Mouse (Mus musculus) embryonic facial prominence, embryonic 14.5 days (tissue): ENCODE data around the gene Dffa. TPM values are rescaled to one million over a fixed set of nuclear protein-coding genes. Genes with fewer than 3 reads are reported as not detected.
"Not testable (repeated sequence)": the region's sequence is repeated elsewhere in the genome, so short reads cannot be mapped to it uniquely, and the experiment has no call there.

ENCODE experiments used
- ATAC-seq: fragments of 200-750 bp; cut with Nextera tagmentation; 2 replicates; pipeline ENCODE4 v1.8.0; 2017; ENCODE audit warnings: low read depth, moderate number of reproducible peaks, moderate TSS enrichment
- DNase-seq: peaks from one replicate; pipeline ENCODE4 v3.0.0-alpha.2; 2015; ENCODE audit warnings: low spot score
- H3K27ac ChIP-seq: fragments of 300-500 bp; sonication (generic); replicated peaks from 2 replicates; pipeline ENCODE4 v1.5.1; 2014; ENCODE audit warnings: low read depth, mild to moderate bottlenecking, low read length, moderate library complexity
- H3K27me3 ChIP-seq: fragments of 300-500 bp; sonication (generic); replicated peaks from 2 replicates; pipeline ENCODE4 v1.6.1; 2014; ENCODE audit warnings: low read length; ENCODE audit not compliant: control insufficient read depth, insufficient read depth
- H3K36me3 ChIP-seq: fragments of 300-500 bp; sonication (generic); 2 replicates; pipeline ENCODE4 v1.6.1; 2014; ENCODE audit warnings: low read length, mixed read lengths; ENCODE audit not compliant: control insufficient read depth, insufficient read depth
- H3K4me1 ChIP-seq: fragments of 300-500 bp; sonication (generic); 2 replicates; pipeline ENCODE4 v1.6.1; 2014; ENCODE audit warnings: antibody characterized with exemption, low read length; ENCODE audit not compliant: control insufficient read depth, insufficient read depth
- H3K4me2 ChIP-seq: fragments of 300-500 bp; sonication (generic); 2 replicates; pipeline ENCODE4 v1.6.1; 2014; ENCODE audit warnings: low read depth, mild to moderate bottlenecking, low read length, moderate library complexity, mixed read lengths
- H3K4me3 ChIP-seq: fragments of 300-500 bp; sonication (generic); 2 replicates; pipeline ENCODE4 v1.5.1; 2014; ENCODE audit warnings: low read depth, mild to moderate bottlenecking, low read length
- H3K9ac ChIP-seq: fragments of 300-500 bp; sonication (generic); 2 replicates; pipeline ENCODE4 v1.6.1; 2014; ENCODE audit warnings: low read depth, mild to moderate bottlenecking, low read length, moderate library complexity, mixed read lengths
- H3K9me3 ChIP-seq: fragments of 300-500 bp; sonication (generic); 2 replicates; pipeline ENCODE4 v1.6.1; 2016; ENCODE audit warnings: low read length; ENCODE audit not compliant: control insufficient read depth
- WGBS: fragments of 180-500 bp; shearing (Covaris S2); extraction: QIAGEN DNeasy Blood & Tissue Kit; methylation state at CpG from one replicate; pipeline ENCODE4 v1.1.7; 2014; 5-methylcytosine and 5-hydroxymethylcytosine counted together
- polyA plus RNA-seq: library from polyadenylated mRNA; unstranded; fragments of >200 nt; fragmentation: Nextera tagmentation; extraction: Ambion mirVana; gene quantifications from 2 replicates; pipeline ENCODE4 v1.2.1, GENCODE M21; 2014

The Dffa gene
- polyA plus RNA-seq, 1 experiment from 2014 or later: 24.3 TPM

DNA sequence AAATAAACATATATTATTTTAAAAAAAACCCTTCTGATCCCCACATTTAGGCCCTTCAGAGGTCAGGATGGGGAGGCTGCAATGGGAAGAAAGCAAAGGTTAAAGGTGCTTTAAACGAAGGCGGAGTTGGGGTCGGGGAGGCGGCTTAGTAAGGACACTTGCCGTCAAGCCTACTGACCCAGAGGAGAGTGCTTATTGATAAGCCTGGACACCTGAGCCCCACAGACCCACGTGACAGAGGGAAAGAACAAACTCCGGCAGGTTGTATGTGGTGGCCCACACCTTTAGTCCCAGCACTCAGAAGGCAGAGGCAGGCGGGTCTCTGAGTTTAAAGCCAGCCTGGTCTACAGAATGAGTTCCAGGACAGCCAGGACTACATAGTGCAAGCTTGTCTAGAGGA is 23.8 kb upstream of the Dffa start:
- Histone ChIP-seq H3K4me2 (no peak overlapping the region), H3K27me3 (no peaks in the 10 kb centered on the region), H3K4me3 (no peak overlapping the region), H3K27ac (no peak overlapping the region), H3K36me3 (peaks cover 7% of the 10 kb centered on the region; the same call in 1 of the 2 replicates), H3K9ac (no peak overlapping the region), H3K4me1 (peaks cover 6% of the 10 kb centered on the region; the same call in 1 of the 2 replicates), H3K9me3 (no peaks in the 10 kb centered on the region)
- WGBS: 90% methylated on average over 8 of the region's 8 CpGs
- DNase-seq (no peak), ATAC-seq (no peak)

DNA sequence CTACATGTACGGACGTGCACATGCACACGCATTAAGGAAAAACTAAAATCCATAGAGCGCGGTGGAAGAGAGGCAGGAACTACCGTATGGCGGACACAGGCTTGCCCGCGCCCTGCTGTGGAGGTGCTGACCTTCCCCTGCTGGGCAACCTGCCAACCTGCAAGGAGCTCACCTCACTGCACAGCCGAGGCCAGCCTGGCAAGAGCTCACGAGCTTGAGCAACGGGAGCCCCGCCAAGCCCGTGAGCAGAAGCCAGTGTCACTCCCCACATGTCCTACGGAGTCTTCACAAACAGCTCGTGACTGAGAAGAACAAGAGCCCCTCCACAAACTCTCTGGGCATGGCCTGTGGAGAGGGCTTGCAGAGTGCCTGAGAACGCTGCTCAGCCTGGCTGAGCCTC is 22.4 kb upstream of the Dffa start:
- WGBS: 68% methylated on average over 15 of the region's 17 CpGs
- peak; percentile 67; the same call in 1 of the 2 replicates for ATAC-seq
- no peaks in the 10 kb centered on the region for H3K27me3 ChIP-seq
- no peak overlapping the region for H3K9ac ChIP-seq
- no peaks in the 10 kb centered on the region for H3K9me3 ChIP-seq
- no peak overlapping the region for H3K27ac ChIP-seq
- no peak for DNase-seq
- no peak overlapping the region for H3K4me2 ChIP-seq
- H3K4me1 ChIP-seq: peaks cover 6% of the 10 kb centered on the region; the same call in 1 of the 2 replicates
- H3K36me3 ChIP-seq: no peaks in the 10 kb centered on the region
- no peak overlapping the region for H3K4me3 ChIP-seq

DNA sequence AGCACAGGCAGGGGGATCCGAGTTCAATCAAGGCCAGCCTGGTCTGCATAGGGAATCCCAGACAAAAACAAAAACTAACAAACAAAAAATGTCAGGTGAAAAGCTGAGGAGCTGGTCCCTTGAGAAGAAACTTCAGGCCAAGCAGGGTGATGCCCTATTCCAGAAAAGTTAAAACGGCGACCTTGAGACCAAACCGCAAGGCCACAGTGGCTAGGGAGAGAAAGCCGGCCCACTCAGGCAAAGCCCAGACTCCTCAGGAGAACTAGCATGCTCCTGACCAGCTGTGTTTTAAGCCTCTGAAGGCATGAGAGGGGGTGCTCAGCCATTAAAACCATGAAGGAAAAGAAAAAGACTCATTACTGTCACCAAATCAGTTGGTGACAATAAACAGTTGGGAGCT is 18.6 kb upstream of the Dffa start:
- no peak overlapping the region for H3K4me2 ChIP-seq
- 81% methylated on average over 5 of the region's 5 CpGs for WGBS
- H3K27me3 ChIP-seq: no peaks in the 10 kb centered on the region
- H3K27ac ChIP-seq: no peak overlapping the region
- no peak for DNase-seq
- no peak overlapping the region for H3K4me3 ChIP-seq
- H3K9ac ChIP-seq: no peak overlapping the region
- ATAC-seq: no peak
- H3K4me1 ChIP-seq: peaks cover 6% of the 10 kb centered on the region; the same call in 1 of the 2 replicates
- H3K36me3 ChIP-seq: no peaks in the 10 kb centered on the region
- no peaks in the 10 kb centered on the region for H3K9me3 ChIP-seq

DNA sequence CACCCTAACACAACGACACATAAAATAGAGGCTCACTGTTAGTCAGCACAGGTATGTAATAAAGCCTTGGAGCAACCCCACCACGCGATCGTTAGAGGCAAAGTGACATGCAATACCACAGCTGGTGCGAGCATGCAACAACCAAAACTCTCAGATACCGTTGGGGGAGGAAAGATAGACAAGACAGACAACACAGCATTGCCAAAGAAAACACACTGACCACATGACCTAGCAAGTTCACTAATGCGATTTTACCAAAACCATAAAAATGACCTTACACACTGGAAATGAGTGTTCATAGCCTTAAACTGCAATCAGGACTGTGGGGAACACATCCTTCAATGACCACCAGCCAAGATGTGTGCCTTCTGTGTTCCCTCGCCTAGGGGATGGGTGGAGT is 12.6 kb upstream of the Dffa start:
- ATAC-seq (no peak), DNase-seq (no peak)
- H3K9me3 ChIP-seq: no peaks in the 10 kb centered on the region
- H3K4me2 ChIP-seq: no peak overlapping the region
- H3K27me3 ChIP-seq: no peaks in the 10 kb centered on the region
- no peaks in the 10 kb centered on the region for H3K4me1 ChIP-seq
- 78% methylated on average over 8 of the region's 8 CpGs for WGBS
- no peak overlapping the region for H3K4me3 ChIP-seq
- H3K27ac ChIP-seq: no peak overlapping the region
- peaks cover 14% of the 10 kb centered on the region for H3K36me3 ChIP-seq
- H3K9ac ChIP-seq: no peak overlapping the region

DNA sequence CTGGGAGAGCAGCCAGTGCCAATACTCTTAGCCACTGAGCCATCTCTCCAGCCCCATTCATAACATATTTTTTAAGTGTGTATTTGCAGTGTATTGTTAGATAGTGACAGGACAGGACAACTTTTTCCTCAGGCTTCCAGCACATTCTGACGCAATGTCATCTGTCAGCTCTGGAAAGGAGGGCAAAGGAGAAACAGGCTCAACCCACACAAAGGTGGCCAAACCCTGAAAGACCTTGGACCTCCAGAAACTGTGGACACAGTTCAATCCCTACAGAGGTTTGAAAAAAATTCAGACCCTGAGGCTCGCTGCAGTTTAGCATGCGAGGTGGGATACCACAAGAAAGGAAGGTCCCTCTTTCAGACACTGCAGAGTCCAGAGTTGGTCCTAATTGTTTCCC is 6.0 kb upstream of the Dffa start:
- no peak for ATAC-seq

DNA sequence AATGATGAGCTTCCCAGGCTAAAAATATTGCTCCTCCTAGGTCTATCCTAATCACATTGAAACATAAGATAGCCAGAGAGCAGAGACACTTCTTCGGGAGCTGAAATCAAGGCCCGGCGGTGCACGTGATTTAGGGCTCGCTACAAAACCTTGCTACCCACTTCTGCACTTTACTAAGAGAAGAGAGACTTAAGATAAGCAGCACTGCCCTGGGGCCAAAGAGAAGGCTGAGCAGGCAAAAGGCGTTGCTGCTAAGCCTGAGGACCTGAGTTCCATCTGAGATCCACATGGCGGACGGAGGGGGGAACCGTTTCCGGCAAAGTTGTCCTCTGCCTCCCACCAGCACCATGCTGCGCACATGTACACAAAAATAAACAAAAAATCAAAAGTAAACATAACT is 5.4 kb upstream of the Dffa start:
- H3K9ac ChIP-seq: peak overlapping the region; percentile 86
- H3K9me3 ChIP-seq: no peaks in the 10 kb centered on the region
- peak overlapping the region; percentile 98 for H3K4me3 ChIP-seq
- H3K36me3 ChIP-seq: 0 out of 2 replicates have a peak, but pooled peaks cover 6% of the 10 kb centered on the region
- H3K4me1 ChIP-seq: peaks cover 7% of the 10 kb centered on the region
- ATAC-seq: no peak
- H3K27me3 ChIP-seq: no peaks in the 10 kb centered on the region
- peak overlapping the region; percentile 80 for H3K4me2 ChIP-seq
- no peak for DNase-seq
- WGBS: 10% methylated on average over 11 of the region's 11 CpGs
- H3K27ac ChIP-seq: no peak overlapping the region

More for the DNA sequence above, 6.0 kb upstream of the Dffa start:
- peak overlapping the region; percentile 98; the same call in 1 of the 2 replicates for H3K4me3 ChIP-seq
- no peak overlapping the region for H3K27ac ChIP-seq
- peaks cover 7% of the 10 kb centered on the region for H3K4me1 ChIP-seq
- H3K9me3 ChIP-seq: no peaks in the 10 kb centered on the region
- peaks cover 11% of the 10 kb centered on the region for H3K36me3 ChIP-seq
- H3K27me3 ChIP-seq: no peaks in the 10 kb centered on the region
- H3K9ac ChIP-seq: peak overlapping the region; percentile 86; the same call in 1 of the 2 replicates
- peak overlapping the region; percentile 80; the same call in 1 of the 2 replicates for H3K4me2 ChIP-seq
- no peak for DNase-seq
- 74% methylated on average over 3 of the region's 3 CpGs for WGBS

DNA sequence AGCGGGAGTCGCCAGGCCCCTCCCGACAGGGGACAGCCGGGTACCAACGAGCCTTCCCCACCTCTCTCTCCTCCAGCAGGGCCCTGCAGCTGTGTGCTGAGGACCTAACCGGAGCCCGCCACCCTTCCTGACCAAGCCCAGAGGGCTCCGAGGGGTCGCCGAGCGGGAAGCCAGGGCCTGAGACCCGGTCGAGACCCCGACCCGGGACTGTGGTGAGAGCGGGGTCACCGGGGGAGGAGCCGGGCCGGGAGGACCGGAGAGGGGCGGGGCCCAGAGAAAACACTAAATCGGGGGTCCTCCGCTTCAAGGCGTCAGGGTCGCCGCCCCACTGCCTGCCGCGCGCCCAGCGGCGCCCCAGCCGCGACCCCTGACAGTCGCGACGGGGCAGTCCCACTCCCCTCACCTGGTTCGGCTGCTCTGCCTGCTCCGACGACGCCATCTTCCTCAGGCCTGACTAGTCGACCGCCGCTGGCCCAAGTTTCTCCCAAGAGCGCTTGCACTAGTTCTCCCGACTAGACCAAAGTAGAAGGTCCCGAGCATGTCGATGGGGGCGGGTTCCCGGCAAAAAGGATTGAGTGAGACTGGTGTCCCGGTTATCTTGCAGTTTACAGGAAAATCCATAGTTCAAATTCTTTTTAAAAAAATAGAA is 4.5 kb upstream of the Dffa start, which contains the start of gene Pex14:
Pex14 (minus strand) TSS at position 508 of the 649 bp plus-strand sequence.
- H3K4me1 ChIP-seq: peaks cover 9% of the 10 kb centered on the region
- peak; percentile 96 for DNase-seq
- no peaks in the 10 kb centered on the region for H3K36me3 ChIP-seq
- peak within 1 kb of the TSS; percentile 86 for H3K9ac ChIP-seq
- peak within 1 kb of the TSS; percentile 53 for H3K27ac ChIP-seq
- H3K4me2 ChIP-seq: peak within 1 kb of the TSS; percentile 80
- peak within 1 kb of the TSS; percentile 98 for H3K4me3 ChIP-seq
- no peaks in the 10 kb centered on the region for H3K27me3 ChIP-seq
- WGBS: under 1% methylated on average over 27 of the region's 50 CpGs
- peak; percentile 87 for ATAC-seq
- H3K9me3 ChIP-seq: no peaks in the 10 kb centered on the region

DNA sequence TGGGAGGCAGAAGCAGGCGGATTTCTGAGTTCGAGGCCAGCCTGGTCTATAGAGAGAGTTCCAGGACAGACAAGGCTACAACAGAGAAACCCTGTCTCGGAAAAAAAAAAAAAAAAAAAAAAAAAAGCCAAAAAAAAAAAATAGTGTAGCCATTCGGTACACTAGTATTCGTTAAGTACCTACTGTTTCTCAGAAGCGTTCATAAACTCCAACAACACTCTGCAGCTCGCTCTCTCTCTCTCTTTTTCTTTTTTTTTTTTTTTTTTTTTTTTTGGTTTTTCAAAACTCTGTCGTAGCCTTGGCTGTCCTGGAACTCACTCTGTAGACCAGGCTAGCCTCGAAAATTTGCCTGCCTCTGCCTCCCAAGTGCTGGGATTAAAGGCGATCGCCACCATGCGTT is 3.5 kb upstream of the Dffa start:
- not testable (repeated sequence) for H3K4me3 ChIP-seq, H3K27me3 ChIP-seq, H3K27ac ChIP-seq, ATAC-seq, H3K4me2 ChIP-seq, H3K36me3 ChIP-seq, H3K9ac ChIP-seq, H3K9me3 ChIP-seq, DNase-seq
- WGBS: 88% methylated on average over 12 of the region's 12 CpGs
- H3K4me1 ChIP-seq: peaks cover 13% of the 10 kb centered on the region

DNA sequence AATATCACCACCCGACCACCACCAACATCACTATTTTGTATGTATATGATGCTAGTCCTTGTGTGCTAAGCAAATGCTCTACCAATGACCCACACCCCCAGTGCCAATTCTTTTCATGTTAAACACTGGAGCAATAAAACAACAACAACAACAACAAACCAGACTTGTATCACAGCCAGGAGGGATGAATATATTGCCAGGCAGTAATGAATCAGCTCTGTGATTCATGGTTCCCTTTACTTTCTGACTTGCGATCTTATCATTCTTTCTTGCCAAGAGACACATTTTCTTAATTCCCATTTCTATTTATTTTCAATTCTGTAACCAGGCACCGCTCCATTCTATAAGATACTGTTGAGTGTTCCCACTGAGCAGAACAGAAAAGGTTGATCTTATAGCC is 2.5 kb upstream of the Dffa start:
- Histone ChIP-seq H3K4me2 (no peak overlapping the region), H3K9me3 (no peaks in the 10 kb centered on the region), H3K4me1 (peaks cover 13% of the 10 kb centered on the region), H3K27me3 (no peaks in the 10 kb centered on the region), H3K4me3 (no peak overlapping the region), H3K9ac (no peak overlapping the region), H3K36me3 (0 out of 2 replicates have a peak, but pooled peaks cover 3% of the 10 kb centered on the region), H3K27ac (no peak overlapping the region)
- DNase-seq (no peak), ATAC-seq (no peak)
- 84% methylated on average over 3 of the region's 3 CpGs for WGBS
